Mouse (Mus musculus): ENCODE data around the gene Megf11. TPM values are rescaled to one million over a fixed set of nuclear protein-coding genes. Genes with fewer than 3 reads are reported as not detected.

The Megf11 gene
- polyA plus RNA-seq, 1 experiment from 2014 or later: 1.2 TPM

GRCm38 (mm10) chr9:64649393-64649792 lies 264.0 kb downstream of the Megf11 start:
- Histone ChIP-seq H3K4me2 (no peak overlapping the region), H3K36me3 (no peaks in the 10 kb centered on the region), H3K4me1 (no peaks in the 10 kb centered on the region), H3K9me3 (no peaks in the 10 kb centered on the region), H3K27me3 (replicated peaks) (no peaks in the 10 kb centered on the region), H3K9ac (no peak overlapping the region), H3K27ac (no peak overlapping the region), H3K4me3 (replicated peaks) (no peak overlapping the region)
- no peak for ATAC-seq (ENCODE audit: insufficient read depth, low FRiP score, low read depth)
- 61% methylated on average over 9 of the region's 9 CpGs for WGBS

GRCm38 (mm10) chr9:64649892-64650291 lies 264.5 kb downstream of the Megf11 start:
- Histone ChIP-seq H3K36me3 (no peaks in the 10 kb centered on the region), H3K4me1 (no peaks in the 10 kb centered on the region), H3K4me3 (replicated peaks) (no peak overlapping the region), H3K27ac (no peak overlapping the region), H3K9ac (no peak overlapping the region), H3K4me2 (no peak overlapping the region), H3K9me3 (no peaks in the 10 kb centered on the region), H3K27me3 (replicated peaks) (no peaks in the 10 kb centered on the region)
- WGBS: 29% methylated on average over 2 of the region's 2 CpGs
- no peak for ATAC-seq (ENCODE audit: insufficient read depth, low FRiP score, low read depth)

GRCm38 (mm10) chr9:64651181-64651580 lies 265.8 kb downstream of the Megf11 start:
- Histone ChIP-seq H3K27ac (no peak overlapping the region), H3K4me1 (no peaks in the 10 kb centered on the region), H3K4me3 (replicated peaks) (no peak overlapping the region), H3K27me3 (replicated peaks) (no peaks in the 10 kb centered on the region), H3K9me3 (no peaks in the 10 kb centered on the region), H3K4me2 (no peak overlapping the region), H3K9ac (no peak overlapping the region), H3K36me3 (no peaks in the 10 kb centered on the region)
- 79% methylated on average over 1 of the region's 1 CpGs for WGBS
- ATAC-seq (ENCODE audit: insufficient read depth, low FRiP score, low read depth): no peak

- no peaks in the 10 kb centered on the region for H3K9me3 ChIP-seq
- no peak for ATAC-seq (ENCODE audit: insufficient read depth, low FRiP score, low read depth)
- H3K4me1 ChIP-seq: no peaks in the 10 kb centered on the region
- H3K4me2 ChIP-seq: no peak overlapping the region
- H3K36me3 ChIP-seq: no peaks in the 10 kb centered on the region
- no peak overlapping the region for H3K4me3 ChIP-seq (replicated peaks)
- no peak overlapping the region for H3K9ac ChIP-seq
- WGBS: 48% methylated on average over 4 of the region's 4 CpGs
- no peaks in the 10 kb centered on the region for H3K27me3 ChIP-seq (replicated peaks)
- no peak overlapping the region for H3K27ac ChIP-seq
Observed at GRCm38 (mm10) chr9:64651689-64652088, 266.3 kb downstream of the Megf11 start.

GRCm38 (mm10) chr9:64652138-64652537 lies 266.7 kb downstream of the Megf11 start:
- H3K36me3 ChIP-seq: no peaks in the 10 kb centered on the region
- H3K27me3 ChIP-seq (replicated peaks): no peaks in the 10 kb centered on the region
- WGBS: 50% methylated on average over 2 of the region's 2 CpGs
- H3K4me1 ChIP-seq: no peaks in the 10 kb centered on the region
- H3K9ac ChIP-seq: no peak overlapping the region
- no peak overlapping the region for H3K4me3 ChIP-seq (replicated peaks)
- H3K27ac ChIP-seq: no peak overlapping the region
- H3K4me2 ChIP-seq: no peak overlapping the region
- no peak for ATAC-seq (ENCODE audit: insufficient read depth, low FRiP score, low read depth)
- no peaks in the 10 kb centered on the region for H3K9me3 ChIP-seq

GRCm38 (mm10) chr9:64652841-64653361 lies 267.5 kb downstream of the Megf11 start:
- H3K27ac ChIP-seq: no peak overlapping the region
- no peak for ATAC-seq (ENCODE audit: insufficient read depth, low FRiP score, low read depth)
- H3K4me1 ChIP-seq: no peaks in the 10 kb centered on the region
- no peaks in the 10 kb centered on the region for H3K36me3 ChIP-seq
- no peaks in the 10 kb centered on the region for H3K27me3 ChIP-seq (replicated peaks)
- H3K4me3 ChIP-seq (replicated peaks): no peak overlapping the region
- H3K9ac ChIP-seq: no peak overlapping the region
- no peaks in the 10 kb centered on the region for H3K9me3 ChIP-seq
- no peak overlapping the region for H3K4me2 ChIP-seq
- WGBS: 53% methylated on average over 10 of the region's 10 CpGs

GRCm38 (mm10) chr9:64654723-64655122 lies 269.3 kb downstream of the Megf11 start:
- Histone ChIP-seq H3K27ac (no peak overlapping the region), H3K4me2 (no peak overlapping the region), H3K9me3 (no peaks in the 10 kb centered on the region), H3K9ac (no peak overlapping the region), H3K27me3 (replicated peaks) (no peaks in the 10 kb centered on the region), H3K4me1 (no peaks in the 10 kb centered on the region), H3K4me3 (replicated peaks) (no peak overlapping the region), H3K36me3 (no peaks in the 10 kb centered on the region)
- WGBS: 87% methylated on average over 10 of the region's 10 CpGs
- no peak for ATAC-seq (ENCODE audit: insufficient read depth, low FRiP score, low read depth)

GRCm38 (mm10) chr9:64656613-64657012 lies 271.2 kb downstream of the Megf11 start:
- Histone ChIP-seq H3K9me3 (no peaks in the 10 kb centered on the region), H3K4me3 (replicated peaks) (no peak overlapping the region), H3K27me3 (replicated peaks) (no peaks in the 10 kb centered on the region), H3K27ac (no peak overlapping the region), H3K36me3 (no peaks in the 10 kb centered on the region), H3K9ac (no peak overlapping the region), H3K4me1 (no peaks in the 10 kb centered on the region), H3K4me2 (no peak overlapping the region)
- 86% methylated on average over 5 of the region's 5 CpGs for WGBS
- ATAC-seq (ENCODE audit: insufficient read depth, low FRiP score, low read depth): no peak

GRCm38 (mm10) chr9:64660222-64660621 lies 274.8 kb downstream of the Megf11 start:
- ATAC-seq (ENCODE audit: insufficient read depth, low FRiP score, low read depth): no peak
- Histone ChIP-seq H3K27me3 (replicated peaks) (no peaks in the 10 kb centered on the region), H3K9ac (no peak overlapping the region), H3K4me3 (replicated peaks) (no peak overlapping the region), H3K36me3 (no peaks in the 10 kb centered on the region), H3K4me1 (no peaks in the 10 kb centered on the region), H3K9me3 (no peaks in the 10 kb centered on the region), H3K4me2 (no peak overlapping the region), H3K27ac (no peak overlapping the region)
- WGBS: 76% methylated on average over 7 of the region's 7 CpGs

- 29% methylated on average over 1 of the region's 1 CpGs for WGBS
- no peak overlapping the region for H3K27ac ChIP-seq
- ATAC-seq (ENCODE audit: insufficient read depth, low FRiP score, low read depth): no peak
- no peaks in the 10 kb centered on the region for H3K27me3 ChIP-seq (replicated peaks)
- H3K4me1 ChIP-seq: no peaks in the 10 kb centered on the region
- no peaks in the 10 kb centered on the region for H3K36me3 ChIP-seq
- H3K9me3 ChIP-seq: no peaks in the 10 kb centered on the region
- no peak overlapping the region for H3K4me2 ChIP-seq
- H3K4me3 ChIP-seq (replicated peaks): no peak overlapping the region
- no peak overlapping the region for H3K9ac ChIP-seq
Observed at GRCm38 (mm10) chr9:64664612-64665011, 279.2 kb downstream of the Megf11 start.

- H3K4me2 ChIP-seq: no peak overlapping the region
- no peaks in the 10 kb centered on the region for H3K36me3 ChIP-seq
- ATAC-seq (ENCODE audit: insufficient read depth, low FRiP score, low read depth): no peak
- no peaks in the 10 kb centered on the region for H3K9me3 ChIP-seq
- no peak overlapping the region for H3K9ac ChIP-seq
- no peak overlapping the region for H3K27ac ChIP-seq
- 32% methylated on average over 4 of the region's 4 CpGs for WGBS
- no peak overlapping the region for H3K4me3 ChIP-seq (replicated peaks)
- H3K27me3 ChIP-seq (replicated peaks): no peaks in the 10 kb centered on the region
- H3K4me1 ChIP-seq: no peaks in the 10 kb centered on the region
Observed at GRCm38 (mm10) chr9:64666549-64666948, 281.1 kb downstream of the Megf11 start.

GRCm38 (mm10) chr9:64667513-64667912 lies 282.1 kb downstream of the Megf11 start:
- Histone ChIP-seq H3K4me2 (no peak overlapping the region), H3K27me3 (replicated peaks) (no peaks in the 10 kb centered on the region), H3K4me1 (0 out of 2 replicates have a peak, but pooled peaks cover 4% of the 10 kb centered on the region), H3K9ac (no peak overlapping the region), H3K36me3 (no peaks in the 10 kb centered on the region), H3K27ac (no peak overlapping the region), H3K9me3 (no peaks in the 10 kb centered on the region), H3K4me3 (replicated peaks) (no peak overlapping the region)
- WGBS: 9% methylated on average over 5 of the region's 5 CpGs
- ATAC-seq (ENCODE audit: insufficient read depth, low FRiP score, low read depth): 0 out of 2 replicates have a peak, but pooled peaks have one; percentile 15

- no peaks in the 10 kb centered on the region for H3K36me3 ChIP-seq
- no peaks in the 10 kb centered on the region for H3K27me3 ChIP-seq (replicated peaks)
- no peak overlapping the region for H3K4me3 ChIP-seq (replicated peaks)
- no peak for ATAC-seq (ENCODE audit: insufficient read depth, low FRiP score, low read depth)
- no peak overlapping the region for H3K4me2 ChIP-seq
- no peaks in the 10 kb centered on the region for H3K9me3 ChIP-seq
- no peak overlapping the region for H3K9ac ChIP-seq
- H3K27ac ChIP-seq: no peak overlapping the region
- H3K4me1 ChIP-seq: 0 out of 2 replicates have a peak, but pooled peaks cover 4% of the 10 kb centered on the region
- WGBS: 73% methylated on average over 2 of the region's 2 CpGs
Observed at GRCm38 (mm10) chr9:64668001-64668400, 282.6 kb downstream of the Megf11 start.
